Mouse (Mus musculus) limb, embryonic 13.5 days (tissue): ENCODE measurements at regions not wholly inside any gene's neighbourhood (a gene's known extent, or its start where the extent isn't known, plus 50 kb on each side); places are given as distances from the start of the nearest gene placed in this dataset.

Source experiments
- ATAC-seq: fragments of 200-750 bp; cut with Nextera tagmentation; 2 replicates; pipeline ENCODE4 v1.8.0; 2017; ENCODE audit warnings: low read depth, moderate number of reproducible peaks, moderate TSS enrichment; ENCODE audit not compliant: low FRiP score
- H3K27ac ChIP-seq: fragments of 300-500 bp; sonication (generic); 2 replicates; pipeline ENCODE4 v1.5.1; 2015; ENCODE audit warnings: inconsistent platforms, mild to moderate bottlenecking, moderate library complexity
- H3K27me3 ChIP-seq: fragments of 300-500 bp; sonication (generic); 2 replicates; pipeline ENCODE4 v1.6.1; 2015; ENCODE audit warnings: mild to moderate bottlenecking, inconsistent platforms
- H3K36me3 ChIP-seq: fragments of 300-500 bp; sonication (generic); 2 replicates; pipeline ENCODE4 v1.6.1; 2015; ENCODE audit warnings: inconsistent platforms, mild to moderate bottlenecking, moderate library complexity
- H3K4me1 ChIP-seq: fragments of 300-500 bp; sonication (generic); 2 replicates; pipeline ENCODE4 v1.6.1; 2015; ENCODE audit warnings: inconsistent platforms
- H3K4me2 ChIP-seq: fragments of 300-500 bp; sonication (generic); replicated peaks from 2 replicates; pipeline ENCODE4 v1.6.1; 2015; ENCODE audit warnings: inconsistent platforms, mild to moderate bottlenecking, moderate library complexity
- H3K4me3 ChIP-seq: fragments of 300-500 bp; sonication (generic); 2 replicates; pipeline ENCODE4 v1.5.1; 2015; ENCODE audit warnings: moderate library complexity, mild to moderate bottlenecking, inconsistent platforms
- H3K9ac ChIP-seq: fragments of 300-500 bp; sonication (generic); 2 replicates; pipeline ENCODE4 v1.6.1; 2015; ENCODE audit warnings: mild to moderate bottlenecking, inconsistent platforms
- H3K9me3 ChIP-seq: fragments of 300-500 bp; sonication (generic); 2 replicates; pipeline ENCODE4 v1.6.1; 2016; ENCODE audit warnings: inconsistent platforms
- WGBS: fragments of 180-500 bp; shearing (Covaris S2); methylation state at CpG from one replicate; pipeline ENCODE4 v1.1.7; 2015; 5-methylcytosine and 5-hydroxymethylcytosine counted together

- H3K9ac ChIP-seq = peak overlapping the region; percentile 19; the same call in 1 of the 2 replicates
- peaks cover 4% of the 10 kb centered on the region; the same call in 1 of the 2 replicates for H3K9me3 ChIP-seq
- no peak for ATAC-seq
- H3K36me3 ChIP-seq = no peaks in the 10 kb centered on the region
- WGBS = 47% methylated on average over 3 of the region's 3 CpGs
- H3K27me3 ChIP-seq = no peaks in the 10 kb centered on the region
- H3K4me2 ChIP-seq = no peak overlapping the region
- no peak overlapping the region for H3K4me3 ChIP-seq
- H3K27ac ChIP-seq = peak overlapping the region; percentile 91; the same call in 1 of the 2 replicates
- peaks cover 39% of the 10 kb centered on the region for H3K4me1 ChIP-seq
Observed at GRCm38 (mm10) chr5:118354871-118355270, 109.8 kb downstream of the 2410131K14Rik start.

GRCm38 (mm10) chr5:118355287-118355686 lies 110.3 kb downstream of the 2410131K14Rik start:
- Histone ChIP-seq H3K9ac (peak overlapping the region; percentile 19; the same call in 1 of the 2 replicates), H3K4me2 (peak overlapping the region; percentile 37; the same call in 1 of the 2 replicates), H3K27me3 (no peaks in the 10 kb centered on the region), H3K36me3 (no peaks in the 10 kb centered on the region), H3K4me1 (peaks cover 43% of the 10 kb centered on the region), H3K27ac (peak overlapping the region; percentile 91; the same call in 1 of the 2 replicates), H3K4me3 (no peak overlapping the region), H3K9me3 (peaks cover 4% of the 10 kb centered on the region; the same call in 1 of the 2 replicates)
- 45% methylated on average over 5 of the region's 5 CpGs for WGBS
- ATAC-seq = peak; percentile 9; the same call in 1 of the 2 replicates

- WGBS = 17% methylated on average over 11 of the region's 11 CpGs
- Histone ChIP-seq H3K4me1 (peaks cover 48% of the 10 kb centered on the region), H3K27ac (peak overlapping the region; percentile 91), H3K4me3 (no peak overlapping the region), H3K9ac (no peak overlapping the region), H3K4me2 (peak overlapping the region; percentile 37), H3K9me3 (peaks cover 4% of the 10 kb centered on the region; the same call in 1 of the 2 replicates), H3K36me3 (no peaks in the 10 kb centered on the region), H3K27me3 (no peaks in the 10 kb centered on the region)
- peak; percentile 82 for ATAC-seq
Observed at GRCm38 (mm10) chr5:118355691-118356337, 110.8 kb downstream of the 2410131K14Rik start.

- Histone ChIP-seq H3K4me2 (0 out of 2 replicates have a peak overlapping the region, but pooled peaks have one; percentile 24), H3K4me1 (peaks cover 53% of the 10 kb centered on the region), H3K27ac (no peak overlapping the region), H3K9ac (no peak overlapping the region), H3K9me3 (no peaks in the 10 kb centered on the region), H3K27me3 (no peaks in the 10 kb centered on the region), H3K4me3 (no peak overlapping the region), H3K36me3 (no peaks in the 10 kb centered on the region)
- no peak for ATAC-seq
- WGBS = 50% methylated on average over 13 of the region's 13 CpGs
Observed at GRCm38 (mm10) chr5:118359646-118360373, 114.8 kb downstream of the 2410131K14Rik start.

GRCm38 (mm10) chr5:118360374-118361064 lies 115.5 kb downstream of the 2410131K14Rik start:
- 0 out of 2 replicates have a peak overlapping the region, but pooled peaks have one; percentile 24 for H3K4me2 ChIP-seq

GRCm38 (mm10) chr5:118361133-118361852 lies 116.3 kb downstream of the 2410131K14Rik start:
- Histone ChIP-seq H3K9ac (no peak overlapping the region), H3K36me3 (no peaks in the 10 kb centered on the region), H3K9me3 (no peaks in the 10 kb centered on the region), H3K27ac (no peak overlapping the region), H3K27me3 (no peaks in the 10 kb centered on the region), H3K4me2 (no peak overlapping the region), H3K4me1 (peaks cover 46% of the 10 kb centered on the region), H3K4me3 (no peak overlapping the region)
- 69% methylated on average over 13 of the region's 13 CpGs for WGBS
- ATAC-seq = no peak

More at GRCm38 (mm10) chr5:118360374-118361064, 115.5 kb downstream of the 2410131K14Rik start:
- Histone ChIP-seq H3K27me3 (no peaks in the 10 kb centered on the region), H3K27ac (no peak overlapping the region), H3K36me3 (no peaks in the 10 kb centered on the region), H3K4me3 (no peak overlapping the region), H3K9ac (no peak overlapping the region), H3K9me3 (no peaks in the 10 kb centered on the region), H3K4me1 (peaks cover 51% of the 10 kb centered on the region)
- 60% methylated on average over 16 of the region's 16 CpGs for WGBS
- ATAC-seq = no peak

GRCm38 (mm10) chr5:118361853-118362406 lies 116.9 kb downstream of the 2410131K14Rik start:
- Histone ChIP-seq H3K4me2 (no peak overlapping the region), H3K4me1 (peaks cover 41% of the 10 kb centered on the region), H3K27ac (no peak overlapping the region), H3K36me3 (no peaks in the 10 kb centered on the region), H3K9ac (no peak overlapping the region), H3K4me3 (no peak overlapping the region), H3K9me3 (no peaks in the 10 kb centered on the region), H3K27me3 (no peaks in the 10 kb centered on the region)
- 61% methylated on average over 8 of the region's 8 CpGs for WGBS
- ATAC-seq = no peak

- Histone ChIP-seq H3K36me3 (no peaks in the 10 kb centered on the region), H3K9me3 (no peaks in the 10 kb centered on the region), H3K4me2 (no peak overlapping the region), H3K27ac (no peak overlapping the region), H3K4me1 (peaks cover 41% of the 10 kb centered on the region), H3K27me3 (no peaks in the 10 kb centered on the region), H3K4me3 (no peak overlapping the region), H3K9ac (no peak overlapping the region)
- no peak for ATAC-seq
- 65% methylated on average over 4 of the region's 4 CpGs for WGBS
Observed at GRCm38 (mm10) chr5:118362738-118363137, 117.7 kb downstream of the 2410131K14Rik start.

GRCm38 (mm10) chr5:118363154-118363553 lies 118.1 kb downstream of the 2410131K14Rik start:
- Histone ChIP-seq H3K4me1 (peaks cover 41% of the 10 kb centered on the region), H3K9me3 (no peaks in the 10 kb centered on the region), H3K4me3 (no peak overlapping the region), H3K27me3 (no peaks in the 10 kb centered on the region), H3K27ac (no peak overlapping the region), H3K4me2 (no peak overlapping the region), H3K9ac (no peak overlapping the region), H3K36me3 (no peaks in the 10 kb centered on the region)
- 62% methylated on average over 6 of the region's 6 CpGs for WGBS
- no peak for ATAC-seq

GRCm38 (mm10) chr5:118364646-118365045 lies 119.6 kb downstream of the 2410131K14Rik start:
- 87% methylated on average over 4 of the region's 4 CpGs for WGBS
- Histone ChIP-seq H3K27me3 (no peaks in the 10 kb centered on the region), H3K4me1 (peaks cover 40% of the 10 kb centered on the region), H3K4me2 (no peak overlapping the region), H3K9ac (no peak overlapping the region), H3K27ac (no peak overlapping the region), H3K9me3 (0 out of 2 replicates have a peak, but pooled peaks cover 3% of the 10 kb centered on the region), H3K4me3 (no peak overlapping the region), H3K36me3 (no peaks in the 10 kb centered on the region)
- ATAC-seq = no peak

GRCm38 (mm10) chr5:118365196-118365595 lies 120.2 kb downstream of the 2410131K14Rik start:
- 0 out of 2 replicates have a peak, but pooled peaks cover 3% of the 10 kb centered on the region for H3K9me3 ChIP-seq
- H3K36me3 ChIP-seq = no peaks in the 10 kb centered on the region
- no peak overlapping the region for H3K4me2 ChIP-seq
- no peaks in the 10 kb centered on the region for H3K27me3 ChIP-seq
- no peak overlapping the region for H3K9ac ChIP-seq
- no peak overlapping the region for H3K27ac ChIP-seq
- H3K4me1 ChIP-seq = peaks cover 35% of the 10 kb centered on the region
- H3K4me3 ChIP-seq = no peak overlapping the region
- WGBS = 71% methylated on average over 7 of the region's 7 CpGs
- ATAC-seq = no peak
